Mouse (Mus musculus) MEL (cell line): Measurements from ENCODE around the gene Txndc5.
A peak's percentile ranks its signal among the peaks of the same experiment; 100 is the strongest.

Experiments used
- BHLHE40 ChIP-seq: IDR thresholded peaks from 2 replicates; pipeline ENCODE4 v1.6.1; 2012; ENCODE audit warnings: low read depth, mild to moderate bottlenecking, inconsistent platforms, low read length, improper control_type of control experiment, borderline replicate concordance
- CHD1 ChIP-seq: IDR thresholded peaks from 2 replicates; pipeline ENCODE4 v1.6.1; 2012; ENCODE audit warnings: low read depth, mild to moderate bottlenecking, inconsistent platforms, low read length, improper control_type of control experiment
- CTCF ChIP-seq, 3 experiments: IDR thresholded peaks in 2 of 3; conservative IDR thresholded peaks in 1 of 3; 2 replicates each; pipeline ENCODE4 v1.5.1; 2011 to 2012; ENCODE audit warnings: low read length in 3 of 3, low read depth in 2 of 3, mild to moderate bottlenecking in 2 of 3, improper control_type of control experiment in 1 of 3, inconsistent platforms in 1 of 3, mixed read lengths in 1 of 3, moderate library complexity in 1 of 3; ENCODE audit not compliant: control insufficient read depth in 1 of 3, insufficient read depth in 1 of 3, poor library complexity in 1 of 3, severe bottlenecking in 1 of 3
- ETS1 ChIP-seq: IDR thresholded peaks from 2 replicates; pipeline ENCODE4 v1.6.1; 2012; ENCODE audit warnings: low read depth, mild to moderate bottlenecking, inconsistent platforms, low read length, improper control_type of control experiment, moderate library complexity
- GATA1 ChIP-seq: IDR thresholded peaks from 2 replicates; pipeline ENCODE4 v1.6.1; 2011; ENCODE audit warnings: low read depth, low read length, improper control_type of control experiment
- MYC ChIP-seq: IDR thresholded peaks from 2 replicates; pipeline ENCODE4 v1.6.1; 2011; ENCODE audit warnings: low read depth, mild to moderate bottlenecking, low read length, improper control_type of control experiment, moderate library complexity
- NELFE ChIP-seq: IDR thresholded peaks from 2 replicates; pipeline ENCODE4 v1.6.1; 2011; ENCODE audit warnings: low read depth, low read length, improper control_type of control experiment
- POLR2A ChIP-seq, 2 experiments: IDR thresholded peaks; 2 replicates each; pipeline ENCODE4 v1.6.1; 2011 to 2012; ENCODE audit warnings: low read length in 2 of 2, mild to moderate bottlenecking in 2 of 2, control low read depth in 1 of 2, improper control_type of control experiment in 1 of 2, low read depth in 1 of 2, moderate library complexity in 1 of 2; ENCODE audit not compliant: control insufficient read depth in 1 of 2, insufficient read depth in 1 of 2, poor library complexity in 1 of 2
- POLR2AphosphoS2 ChIP-seq: IDR thresholded peaks from 2 replicates; pipeline ENCODE4 v1.6.1; 2011; ENCODE audit warnings: low read length, improper control_type of control experiment
- RAD21 ChIP-seq: IDR thresholded peaks from 2 replicates; pipeline ENCODE4 v1.6.1; 2011; ENCODE audit warnings: mild to moderate bottlenecking, low read depth, low read length, improper control_type of control experiment
- SIN3A ChIP-seq: IDR thresholded peaks from 2 replicates; pipeline ENCODE4 v1.6.1; 2012; ENCODE audit warnings: low read length, improper control_type of control experiment, inconsistent platforms
- UBTF ChIP-seq: IDR thresholded peaks from 2 replicates; pipeline ENCODE4 v1.6.1; 2012; ENCODE audit warnings: low read depth, mild to moderate bottlenecking, inconsistent platforms, low read length, improper control_type of control experiment, moderate library complexity, borderline replicate concordance; ENCODE audit not compliant: insufficient read depth

- peak; percentile 29 to 53 (median 41); a peak in 5 of 6 replicates for TF ChIP-seq CTCF (IDR thresholded peaks at IDR 0.05 in 2 of 3, conservative IDR thresholded peaks at IDR 0.05 in 1 of 3; ENCODE audit: control insufficient read depth in 1 of 3, insufficient read depth in 1 of 3, low read depth in 2 of 3, low read length in 3 of 3, poor library complexity in 1 of 3, severe bottlenecking in 1 of 3)
- no peak for TF ChIP-seq POLR2A (IDR thresholded peaks at IDR 0.05; ENCODE audit: control insufficient read depth in 1 of 2, insufficient read depth in 1 of 2, low read depth in 1 of 2, low read length in 2 of 2, poor library complexity in 1 of 2)
- no peak for TF ChIP-seq UBTF
- TF ChIP-seq ETS1: no peak
- TF ChIP-seq GATA1: no peak
- TF ChIP-seq RAD21: no peak
- no peak for TF ChIP-seq BHLHE40
- no peak for TF ChIP-seq NELFE
- no peak for TF ChIP-seq CHD1
- no peak for TF ChIP-seq SIN3A
- no peak for TF ChIP-seq POLR2AphosphoS2
- TF ChIP-seq MYC: no peak
Measured at GRCm38 (mm10) chr13:38548681-38549080, 20.1 kb upstream of the Txndc5 start.
